ENCODE assay signal across 13 mouse cellular contexts in genomic region chr6:50225232-50225631, GRCm38 (mm10).
"Had no signal": no experiment of that assay in that cellular context is flagged by ENCODE, and none has a peak within 500 bp of the region (broad histone marks: within the 10 kb centered on the region; RNA-seq: fewer than 3 reads in every experiment).

No protein-coding gene starts in this region.

- DNase-seq: kidney, adult 8-10 months; kidney, postnatal 25 days; layer of hippocampus, adult 9-11 months; layer of hippocampus, postnatal 36 days; left cerebral cortex, postnatal 4 days; lung, adult 18-20 months; lung, postnatal 36 days; right cerebral cortex, postnatal 14 days; thymus, postnatal 4 days had no signal

- ATAC-seq: midbrain, embryonic 15.5 days had no signal

- H3K27ac ChIP-seq: limb, embryonic 13.5 days; liver, embryonic 14.5 days; midbrain, embryonic 15.5 days; neural tube, embryonic 13.5 days had no signal

- H3K9ac ChIP-seq: limb, embryonic 13.5 days; liver, embryonic 14.5 days; midbrain, embryonic 15.5 days; neural tube, embryonic 13.5 days had no signal

- H3K36me3 ChIP-seq: limb, embryonic 13.5 days had no signal

- H3K4me3 ChIP-seq: limb, embryonic 13.5 days; midbrain, embryonic 15.5 days; neural tube, embryonic 13.5 days had no signal

- H3K4me1 ChIP-seq: limb, embryonic 13.5 days; midbrain, embryonic 15.5 days had no signal

- H3K4me2 ChIP-seq: limb, embryonic 13.5 days; midbrain, embryonic 15.5 days; neural tube, embryonic 13.5 days had no signal

- H3K27me3 ChIP-seq: limb, embryonic 13.5 days; midbrain, embryonic 15.5 days; neural tube, embryonic 13.5 days had no signal

- H3K9me3 ChIP-seq: limb, embryonic 13.5 days; midbrain, embryonic 15.5 days; neural tube, embryonic 13.5 days had no signal
